Mouse (Mus musculus) neural tube, embryonic 15.5 days (tissue): Measurements from ENCODE around the gene Snurf. TPM values are rescaled to one million over a fixed set of nuclear protein-coding genes. Genes with fewer than 3 reads are reported as not detected.

Source experiments
- polyA plus RNA-seq: library from polyadenylated mRNA; unstranded; fragments of >200 nt; fragmentation: Nextera tagmentation; extraction: Ambion mirVana; gene quantifications from 2 replicates; pipeline ENCODE4 v1.2.1, GENCODE M21; 2015

Snurf gene
- polyA plus RNA-seq, 1 experiment from 2014 or later: 865 TPM

Other genes starting within 250 kb of the Snurf start
- 3.5 and 3.8 TPM in 2 replicates for gene Gm38393, start within 50 bp of the Snurf start, polyA plus RNA-seq
- gene Snrpn, start 135.2 kb upstream of the Snurf start, polyA plus RNA-seq: 980 and 1,191 TPM in 2 replicates